Mouse (Mus musculus): ENCODE results near the gene Cstb. TPM values are rescaled to one million over a fixed set of nuclear protein-coding genes. Genes with fewer than 3 reads are reported as not detected.

Gene Cstb
- polyA plus RNA-seq (2015; fragmentation: Nextera tagmentation; extraction: Ambion mirVana): 406 and 433 TPM in 2 replicates

- Histone ChIP-seq H3K9me3 (replicated peaks; ENCODE audit: control insufficient read depth, low read length) (no peaks in the 10 kb centered on the region), H3K4me1 (ENCODE audit: control insufficient read depth, insufficient read depth, low read length) (peaks cover 11% of the 10 kb centered on the region), H3K27me3 (ENCODE audit: control insufficient read depth, insufficient read depth, low read length) (no peaks in the 10 kb centered on the region), H3K4me3 (replicated peaks; ENCODE audit: low read length) (peak within 1 kb of the TSS; percentile 98), H3K36me3 (ENCODE audit: control insufficient read depth, insufficient read depth, low read length) (peaks cover 18% of the 10 kb centered on the region), H3K9ac (ENCODE audit: low read length) (peak within 1 kb of the TSS; percentile 96), H3K4me2 (ENCODE audit: low read depth, low read length) (peak within 1 kb of the TSS; percentile 80), H3K27ac (ENCODE audit: low read length) (peak within 1 kb of the TSS; percentile 96)
- 2% methylated on average over 40 of the region's 40 CpGs for WGBS
- peak; percentile 93 for ATAC-seq (ENCODE audit: insufficient read depth, low FRiP score)
Measured at GRCm38 (mm10) chr10:78425181-78426041, at the start of gene Cstb. Gene Cstb (plus strand): TSS chr10:78425669.

DNA sequence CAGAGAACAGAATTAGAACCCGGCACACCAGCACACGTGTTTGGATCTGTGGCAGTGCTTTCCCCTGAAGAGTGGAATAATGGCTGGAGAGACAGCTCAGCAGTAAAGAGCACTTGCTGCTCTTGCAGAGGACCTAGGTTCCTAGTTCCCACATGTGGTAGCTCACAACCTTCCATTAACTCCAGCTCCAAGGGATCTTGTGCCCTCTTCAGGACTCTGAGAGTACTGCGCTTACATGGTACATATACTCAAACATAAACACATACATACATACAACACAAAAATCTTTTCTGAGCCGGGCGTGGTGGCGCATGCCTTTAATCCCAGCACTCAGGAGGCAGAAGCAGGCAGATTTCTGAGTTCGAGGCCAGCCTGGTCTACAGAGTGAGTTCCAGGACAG is 47.0 kb upstream of the Cstb start:
- H3K4me2 ChIP-seq (ENCODE audit: low read depth, low read length): no peak overlapping the region
- no peak overlapping the region for H3K27ac ChIP-seq (ENCODE audit: low read length)
- no peaks in the 10 kb centered on the region for H3K27me3 ChIP-seq (ENCODE audit: control insufficient read depth, insufficient read depth, low read length)
- WGBS: 94% methylated on average over 7 of the region's 7 CpGs
- no peak overlapping the region for H3K9ac ChIP-seq (ENCODE audit: low read length)
- ATAC-seq (ENCODE audit: insufficient read depth, low FRiP score): no peak
- no peaks in the 10 kb centered on the region for H3K36me3 ChIP-seq (ENCODE audit: control insufficient read depth, insufficient read depth, low read length)
- H3K4me3 ChIP-seq (replicated peaks; ENCODE audit: low read length): no peak overlapping the region
- no peaks in the 10 kb centered on the region for H3K4me1 ChIP-seq (ENCODE audit: control insufficient read depth, insufficient read depth, low read length)
- no peaks in the 10 kb centered on the region for H3K9me3 ChIP-seq (replicated peaks; ENCODE audit: control insufficient read depth, low read length)

- Histone ChIP-seq H3K4me3 (replicated peaks; ENCODE audit: low read length) (no peak overlapping the region), H3K36me3 (ENCODE audit: control insufficient read depth, insufficient read depth, low read length) (no peaks in the 10 kb centered on the region), H3K27me3 (ENCODE audit: control insufficient read depth, insufficient read depth, low read length) (no peaks in the 10 kb centered on the region), H3K9me3 (replicated peaks; ENCODE audit: control insufficient read depth, low read length) (no peaks in the 10 kb centered on the region), H3K4me1 (ENCODE audit: control insufficient read depth, insufficient read depth, low read length) (no peaks in the 10 kb centered on the region), H3K27ac (ENCODE audit: low read length) (no peak overlapping the region), H3K9ac (ENCODE audit: low read length) (no peak overlapping the region), H3K4me2 (ENCODE audit: low read depth, low read length) (no peak overlapping the region)
- no peak for ATAC-seq (ENCODE audit: insufficient read depth, low FRiP score)
- 76% methylated on average over 3 of the region's 3 CpGs for WGBS
Measured at GRCm38 (mm10) chr10:78383567-78383966, 41.9 kb upstream of the Cstb start.

- Histone ChIP-seq H3K4me3 (replicated peaks; ENCODE audit: low read length) (no peak overlapping the region), H3K9ac (ENCODE audit: low read length) (no peak overlapping the region), H3K4me2 (ENCODE audit: low read depth, low read length) (no peak overlapping the region), H3K9me3 (replicated peaks; ENCODE audit: control insufficient read depth, low read length) (no peaks in the 10 kb centered on the region), H3K4me1 (ENCODE audit: control insufficient read depth, insufficient read depth, low read length) (no peaks in the 10 kb centered on the region), H3K27ac (ENCODE audit: low read length) (no peak overlapping the region), H3K27me3 (ENCODE audit: control insufficient read depth, insufficient read depth, low read length) (peaks cover 3% of the 10 kb centered on the region; the same call in 1 of the 2 replicates), H3K36me3 (ENCODE audit: control insufficient read depth, insufficient read depth, low read length) (no peaks in the 10 kb centered on the region)
- WGBS: 63% methylated on average over 5 of the region's 5 CpGs
- no peak for ATAC-seq (ENCODE audit: insufficient read depth, low FRiP score)
Measured at GRCm38 (mm10) chr10:78385520-78385919, 39.9 kb upstream of the Cstb start.

DNA sequence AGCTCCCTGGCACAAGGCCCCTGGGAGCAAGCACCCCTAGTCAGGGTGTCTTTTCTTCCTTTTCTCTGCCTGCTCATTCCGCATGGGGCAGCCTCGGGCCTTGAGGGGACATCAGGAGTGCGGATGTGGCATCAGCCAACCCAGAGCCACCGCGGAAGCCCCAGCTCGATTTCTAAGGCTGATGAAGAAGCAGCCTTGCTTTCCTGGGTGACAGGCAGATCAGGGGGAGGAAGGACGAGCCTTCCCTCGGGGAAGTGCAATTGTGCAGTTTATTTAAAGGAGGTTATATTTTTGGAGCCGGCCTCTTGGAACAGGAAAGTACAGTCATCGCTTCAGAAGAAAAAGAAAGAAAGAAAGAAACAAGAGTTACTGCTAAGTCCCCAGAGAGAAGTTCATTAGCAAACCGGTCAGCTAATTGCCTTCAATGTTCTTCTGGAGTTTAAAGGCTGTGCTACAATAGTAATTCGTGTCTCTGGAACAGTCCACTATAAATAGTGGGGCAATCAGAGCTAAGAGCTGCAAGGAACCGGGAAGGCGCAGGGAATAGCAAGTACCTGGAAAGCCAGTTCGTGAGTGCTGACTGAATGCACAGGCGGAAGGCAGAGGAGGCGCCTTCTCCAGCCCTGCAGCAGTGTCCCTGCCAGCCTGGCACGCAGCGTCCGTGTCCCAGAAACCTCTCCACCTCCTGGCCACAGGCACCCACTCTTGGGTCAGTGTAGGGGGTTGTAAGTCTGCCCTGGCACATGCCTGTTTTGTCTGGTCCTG is 37.1 kb upstream of the Cstb start:
- H3K27me3 ChIP-seq (ENCODE audit: control insufficient read depth, insufficient read depth, low read length): peaks cover 15% of the 10 kb centered on the region
- H3K9me3 ChIP-seq (replicated peaks; ENCODE audit: control insufficient read depth, low read length): no peaks in the 10 kb centered on the region
- H3K27ac ChIP-seq (ENCODE audit: low read length): no peak overlapping the region
- H3K9ac ChIP-seq (ENCODE audit: low read length): 0 out of 2 replicates have a peak overlapping the region, but pooled peaks have one; percentile 15
- no peak overlapping the region for H3K4me2 ChIP-seq (ENCODE audit: low read depth, low read length)
- no peak for ATAC-seq (ENCODE audit: insufficient read depth, low FRiP score)
- no peaks in the 10 kb centered on the region for H3K36me3 ChIP-seq (ENCODE audit: control insufficient read depth, insufficient read depth, low read length)
- 69% methylated on average over 20 of the region's 20 CpGs for WGBS
- no peaks in the 10 kb centered on the region for H3K4me1 ChIP-seq (ENCODE audit: control insufficient read depth, insufficient read depth, low read length)
- H3K4me3 ChIP-seq (replicated peaks; ENCODE audit: low read length): no peak overlapping the region

GRCm38 (mm10) chr10:78390982-78391470 is 34.4 kb upstream of the Cstb start:
- H3K27ac ChIP-seq (ENCODE audit: low read length): no peak overlapping the region
- 22% methylated on average over 4 of the region's 4 CpGs for WGBS
- no peaks in the 10 kb centered on the region for H3K9me3 ChIP-seq (replicated peaks; ENCODE audit: control insufficient read depth, low read length)
- no peaks in the 10 kb centered on the region for H3K36me3 ChIP-seq (ENCODE audit: control insufficient read depth, insufficient read depth, low read length)
- H3K4me2 ChIP-seq (ENCODE audit: low read depth, low read length): no peak overlapping the region
- no peak overlapping the region for H3K4me3 ChIP-seq (replicated peaks; ENCODE audit: low read length)
- no peaks in the 10 kb centered on the region for H3K4me1 ChIP-seq (ENCODE audit: control insufficient read depth, insufficient read depth, low read length)
- H3K27me3 ChIP-seq (ENCODE audit: control insufficient read depth, insufficient read depth, low read length): peaks cover 15% of the 10 kb centered on the region
- no peak overlapping the region for H3K9ac ChIP-seq (ENCODE audit: low read length)
- ATAC-seq (ENCODE audit: insufficient read depth, low FRiP score): no peak

DNA sequence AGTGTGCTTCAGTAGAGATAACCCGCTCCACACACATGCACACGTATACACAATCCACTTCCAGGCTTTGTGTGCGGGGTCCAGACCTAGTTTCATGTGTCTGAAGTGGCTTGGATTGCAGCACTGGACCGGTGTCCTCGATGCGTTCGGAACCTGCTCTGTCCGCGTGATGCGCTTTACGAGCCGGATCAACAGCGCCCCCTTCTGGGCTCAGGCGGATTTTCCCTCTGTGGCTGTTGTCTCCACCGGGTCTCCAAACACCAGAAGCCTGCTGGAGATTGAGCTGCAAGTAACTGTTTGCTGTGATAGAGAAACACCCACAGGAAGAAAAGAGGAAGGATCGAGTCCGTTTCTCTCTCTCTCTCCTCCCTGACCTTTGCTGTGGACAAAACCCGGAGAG is 33.4 kb upstream of the Cstb start:
- H3K9me3 ChIP-seq (replicated peaks; ENCODE audit: control insufficient read depth, low read length): no peaks in the 10 kb centered on the region
- peak overlapping the region; percentile 15; the same call in 1 of the 2 replicates for H3K4me2 ChIP-seq (ENCODE audit: low read depth, low read length)
- peaks cover 15% of the 10 kb centered on the region for H3K27me3 ChIP-seq (ENCODE audit: control insufficient read depth, insufficient read depth, low read length)
- H3K4me1 ChIP-seq (ENCODE audit: control insufficient read depth, insufficient read depth, low read length): no peaks in the 10 kb centered on the region
- H3K4me3 ChIP-seq (replicated peaks; ENCODE audit: low read length): peak overlapping the region; percentile 16; the same call in 1 of the 2 replicates
- H3K9ac ChIP-seq (ENCODE audit: low read length): no peak overlapping the region; the same call in 1 of the 2 replicates
- ATAC-seq (ENCODE audit: insufficient read depth, low FRiP score): no peak; the same call in 1 of the 2 replicates
- H3K36me3 ChIP-seq (ENCODE audit: control insufficient read depth, insufficient read depth, low read length): no peaks in the 10 kb centered on the region
- no peak overlapping the region for H3K27ac ChIP-seq (ENCODE audit: low read length)
- 3% methylated on average over 18 of the region's 18 CpGs for WGBS

DNA sequence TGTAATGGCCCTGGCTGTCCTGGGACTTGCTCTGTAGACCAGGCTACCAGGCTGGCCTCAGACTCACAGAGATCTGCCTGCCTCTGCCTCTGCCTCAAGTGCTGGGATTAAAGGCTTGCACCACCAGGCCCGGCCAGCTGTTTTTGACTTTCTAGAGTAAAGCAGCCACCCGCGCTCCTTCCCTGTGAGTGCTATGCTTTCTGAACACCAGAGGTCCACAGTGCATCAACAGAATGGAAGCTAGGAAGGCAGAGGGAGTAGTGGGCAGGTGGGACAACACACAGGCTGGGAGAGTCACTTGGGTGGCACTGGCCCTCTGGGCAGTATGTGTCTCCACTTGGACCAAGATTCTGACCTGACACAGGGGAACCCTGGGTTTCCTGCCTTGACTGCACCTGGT is 30.1 kb upstream of the Cstb start:
- Histone ChIP-seq H3K4me1 (ENCODE audit: control insufficient read depth, insufficient read depth, low read length) (no peaks in the 10 kb centered on the region), H3K27me3 (ENCODE audit: control insufficient read depth, insufficient read depth, low read length) (peaks cover 14% of the 10 kb centered on the region), H3K36me3 (ENCODE audit: control insufficient read depth, insufficient read depth, low read length) (no peaks in the 10 kb centered on the region), H3K9me3 (replicated peaks; ENCODE audit: control insufficient read depth, low read length) (no peaks in the 10 kb centered on the region; the same call in 1 of the 2 replicates), H3K9ac (ENCODE audit: low read length) (no peak overlapping the region), H3K27ac (ENCODE audit: low read length) (no peak overlapping the region), H3K4me2 (ENCODE audit: low read depth, low read length) (no peak overlapping the region), H3K4me3 (replicated peaks; ENCODE audit: low read length) (no peak overlapping the region)
- ATAC-seq (ENCODE audit: insufficient read depth, low FRiP score): no peak
- WGBS: 82% methylated on average over 3 of the region's 3 CpGs

Data from stomach, embryonic 16.5 days (tissue).